Mouse (Mus musculus) embryonic facial prominence, embryonic 10.5 days (tissue): ENCODE data around the gene Tent5c. TPM values are rescaled to one million over a fixed set of nuclear protein-coding genes. Genes with fewer than 3 reads are reported as not detected.
"Not testable (repeated sequence)": the region's sequence is repeated elsewhere in the genome, so short reads cannot be mapped to it uniquely, and the experiment has no call there.

Experiments
- DNase-seq: peaks from one replicate; pipeline ENCODE4 v3.0.0-alpha.2; 2017; ENCODE audit warnings: low spot score
- H3K27ac ChIP-seq: fragments of 300-500 bp; sonication (generic); replicated peaks from 2 replicates; pipeline ENCODE4 v1.5.1; 2016; ENCODE audit warnings: mild to moderate bottlenecking
- H3K27me3 ChIP-seq: fragments of 300-500 bp; sonication (generic); replicated peaks from 2 replicates; pipeline ENCODE4 v1.6.1; 2016; ENCODE audit warnings: low read depth, mild to moderate bottlenecking; ENCODE audit not compliant: poor library complexity, severe bottlenecking
- H3K36me3 ChIP-seq: fragments of 300-500 bp; sonication (generic); replicated peaks from 2 replicates; pipeline ENCODE4 v1.6.1; 2016; ENCODE audit warnings: mild to moderate bottlenecking, moderate library complexity
- H3K4me1 ChIP-seq: fragments of 300-500 bp; sonication (generic); 2 replicates; pipeline ENCODE4 v1.6.1; 2016
- H3K4me3 ChIP-seq: fragments of 300-500 bp; sonication (generic); 2 replicates; pipeline ENCODE4 v1.5.1; 2016; ENCODE audit warnings: mild to moderate bottlenecking, moderate library complexity
- H3K9me3 ChIP-seq: fragments of 300-500 bp; sonication (generic); 2 replicates; pipeline ENCODE4 v1.6.1; 2016; ENCODE audit warnings: mild to moderate bottlenecking
- WGBS: fragments of 180-500 bp; shearing (Covaris S2); methylation state at CpG from one replicate; pipeline ENCODE4 v1.1.7; 2016; 5-methylcytosine and 5-hydroxymethylcytosine counted together
- polyA plus RNA-seq: library from polyadenylated mRNA; unstranded; fragments of >200 nt; fragmentation: Nextera tagmentation; extraction: Ambion mirVana; gene quantifications from 2 replicates; pipeline ENCODE4 v1.2.1, GENCODE M21; 2016

The Tent5c gene
- polyA plus RNA-seq, 1 experiment from 2014 or later: 1.7 TPM

DNA sequence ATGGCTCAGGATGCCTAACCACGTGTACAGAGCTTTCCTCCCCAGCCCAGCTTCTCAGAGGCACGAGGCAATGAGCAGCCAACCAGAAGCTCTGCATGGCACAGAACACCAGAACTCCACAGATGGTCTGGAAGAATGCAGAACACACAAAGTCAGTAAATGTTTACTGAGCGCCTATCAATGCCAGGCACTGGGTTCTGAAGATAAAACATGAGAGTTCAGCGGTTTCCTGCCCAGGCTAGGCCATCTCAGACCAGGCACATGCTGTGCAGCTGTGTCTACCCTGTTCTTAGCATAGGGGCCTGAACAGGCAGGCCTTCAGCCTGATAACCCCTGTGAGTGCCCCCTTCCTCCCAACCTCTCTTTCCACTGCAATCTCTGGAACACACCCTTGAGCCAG is 59.5 kb downstream of the Tent5c start:
- no peak for DNase-seq
- Histone ChIP-seq H3K27me3 (no peaks in the 10 kb centered on the region), H3K36me3 (no peaks in the 10 kb centered on the region), H3K9me3 (no peaks in the 10 kb centered on the region), H3K4me3 (no peak overlapping the region), H3K4me1 (no peaks in the 10 kb centered on the region), H3K27ac (peak overlapping the region; percentile 1; the same call in 1 of the 2 replicates)
- 80% methylated on average over 4 of the region's 4 CpGs for WGBS

DNA sequence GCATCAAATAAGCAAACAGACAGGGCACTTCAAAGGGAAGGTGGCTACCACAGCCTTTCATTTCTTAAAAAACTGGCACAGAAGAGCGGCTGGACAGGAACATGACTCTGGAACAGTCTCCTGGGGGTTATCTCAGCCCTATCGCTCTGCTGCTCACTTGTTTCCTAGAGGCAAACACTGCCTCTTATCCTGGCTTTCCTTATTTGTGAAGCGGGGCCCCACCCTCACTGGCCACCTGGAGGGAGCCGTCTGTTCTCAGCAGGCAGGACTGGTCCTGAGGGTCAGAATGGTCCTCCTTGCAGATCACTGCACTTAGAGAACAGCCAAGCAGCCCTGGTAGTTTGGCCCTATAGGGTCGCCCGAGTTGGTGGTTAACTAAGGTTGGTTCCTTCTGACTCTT is 61.6 kb downstream of the Tent5c start:
- no peaks in the 10 kb centered on the region for H3K9me3 ChIP-seq
- WGBS: 74% methylated on average over 6 of the region's 6 CpGs
- DNase-seq: no peak

DNA sequence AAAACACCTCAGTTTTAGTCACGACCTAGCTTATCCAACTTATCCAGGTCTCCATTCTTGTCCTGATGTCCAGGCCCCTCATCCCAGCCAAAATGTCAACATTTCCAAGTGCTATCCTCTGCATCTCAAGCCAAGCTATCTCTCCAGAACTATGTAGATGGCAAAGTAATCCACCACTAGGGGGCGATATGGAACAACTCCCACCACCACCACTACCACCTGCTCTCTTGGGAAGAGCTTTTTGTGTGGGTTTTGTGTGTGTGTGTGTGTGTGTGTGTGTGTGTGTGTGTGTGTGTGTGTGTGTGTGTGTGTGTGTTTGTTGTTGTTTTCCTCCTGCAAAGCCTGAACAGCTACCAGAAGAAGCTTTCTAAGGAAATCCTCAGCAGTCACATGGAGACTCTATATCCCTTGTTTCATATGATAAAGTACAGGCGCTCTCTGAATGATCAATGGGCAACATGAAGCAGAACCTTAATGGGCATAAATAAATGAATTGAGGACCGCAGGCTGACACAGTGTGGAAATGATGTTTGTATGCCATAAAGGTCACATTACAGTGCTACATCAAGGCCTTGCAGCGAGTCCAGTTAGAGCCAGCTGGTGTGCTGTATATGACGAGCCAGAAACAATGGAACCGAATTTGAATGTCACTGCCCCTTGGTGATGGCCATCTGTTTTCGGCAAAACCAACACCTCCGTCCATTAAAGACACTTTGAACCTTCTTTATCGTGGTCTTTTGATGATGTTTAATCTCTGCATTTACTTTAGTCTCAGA is 66.5 kb downstream of the Tent5c start:
- no peak overlapping the region for H3K4me3 ChIP-seq
- H3K9me3 ChIP-seq: no peaks in the 10 kb centered on the region
- peak; percentile 49 for DNase-seq
- H3K27ac ChIP-seq: no peak overlapping the region
- no peaks in the 10 kb centered on the region for H3K27me3 ChIP-seq
- H3K36me3 ChIP-seq: no peaks in the 10 kb centered on the region
- peaks cover 15% of the 10 kb centered on the region for H3K4me1 ChIP-seq
- 78% methylated on average over 10 of the region's 10 CpGs for WGBS

More for the DNA sequence above, 61.6 kb downstream of the Tent5c start:
- Histone ChIP-seq H3K27ac (no peak overlapping the region), H3K4me1 (no peaks in the 10 kb centered on the region), H3K27me3 (no peaks in the 10 kb centered on the region), H3K4me3 (no peak overlapping the region), H3K36me3 (no peaks in the 10 kb centered on the region)

DNA sequence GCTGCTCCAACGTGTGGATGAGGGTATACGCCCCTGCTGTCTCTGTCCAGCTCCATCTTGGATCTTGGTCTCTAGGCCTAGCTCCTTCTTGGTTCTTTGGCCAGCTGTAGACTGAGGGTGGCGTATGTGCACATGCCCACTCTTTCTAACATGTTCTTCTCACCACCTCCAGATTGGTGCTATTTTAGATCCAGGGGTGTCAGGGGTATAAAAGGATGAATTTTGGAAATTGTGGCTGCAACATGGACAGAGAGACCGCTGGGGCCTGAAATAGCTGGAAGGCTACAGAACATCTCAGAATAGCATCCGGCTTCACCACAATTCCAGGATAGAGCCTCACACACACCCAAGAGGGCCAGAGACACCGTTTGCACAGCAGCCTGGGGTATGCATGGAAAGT is 67.8 kb downstream of the Tent5c start:
- Histone ChIP-seq H3K27ac (no peak overlapping the region), H3K27me3 (no peaks in the 10 kb centered on the region; the same call in 1 of the 2 replicates), H3K4me3 (no peak overlapping the region), H3K9me3 (no peaks in the 10 kb centered on the region), H3K36me3 (no peaks in the 10 kb centered on the region), H3K4me1 (peaks cover 19% of the 10 kb centered on the region)
- DNase-seq: no peak
- WGBS: 89% methylated on average over 6 of the region's 6 CpGs

DNA sequence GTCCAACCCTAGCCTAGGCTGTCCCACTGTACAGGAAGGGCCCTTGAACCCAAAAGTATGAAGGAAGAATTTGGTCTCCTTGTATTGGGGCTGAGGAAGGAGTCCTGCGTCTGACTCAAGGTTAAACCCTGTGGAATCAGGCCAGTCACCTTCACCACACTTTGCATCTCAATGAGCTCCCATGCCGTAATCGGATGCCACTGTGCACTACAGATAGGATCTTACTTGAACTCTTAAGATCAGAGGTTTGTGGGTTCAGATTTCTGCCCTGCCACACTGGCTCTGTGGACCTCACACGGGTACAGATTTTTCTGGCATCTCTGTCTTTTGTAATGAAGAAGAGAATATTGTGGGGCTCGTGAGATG is 68.5 kb downstream of the Tent5c start:
- DNase-seq: no peak
- WGBS: 66% methylated on average over 5 of the region's 5 CpGs
- H3K9me3 ChIP-seq: no peaks in the 10 kb centered on the region
- peaks cover 19% of the 10 kb centered on the region for H3K4me1 ChIP-seq
- H3K4me3 ChIP-seq: no peak overlapping the region
- no peaks in the 10 kb centered on the region for H3K36me3 ChIP-seq
- no peaks in the 10 kb centered on the region; the same call in 1 of the 2 replicates for H3K27me3 ChIP-seq
- H3K27ac ChIP-seq: no peak overlapping the region

DNA sequence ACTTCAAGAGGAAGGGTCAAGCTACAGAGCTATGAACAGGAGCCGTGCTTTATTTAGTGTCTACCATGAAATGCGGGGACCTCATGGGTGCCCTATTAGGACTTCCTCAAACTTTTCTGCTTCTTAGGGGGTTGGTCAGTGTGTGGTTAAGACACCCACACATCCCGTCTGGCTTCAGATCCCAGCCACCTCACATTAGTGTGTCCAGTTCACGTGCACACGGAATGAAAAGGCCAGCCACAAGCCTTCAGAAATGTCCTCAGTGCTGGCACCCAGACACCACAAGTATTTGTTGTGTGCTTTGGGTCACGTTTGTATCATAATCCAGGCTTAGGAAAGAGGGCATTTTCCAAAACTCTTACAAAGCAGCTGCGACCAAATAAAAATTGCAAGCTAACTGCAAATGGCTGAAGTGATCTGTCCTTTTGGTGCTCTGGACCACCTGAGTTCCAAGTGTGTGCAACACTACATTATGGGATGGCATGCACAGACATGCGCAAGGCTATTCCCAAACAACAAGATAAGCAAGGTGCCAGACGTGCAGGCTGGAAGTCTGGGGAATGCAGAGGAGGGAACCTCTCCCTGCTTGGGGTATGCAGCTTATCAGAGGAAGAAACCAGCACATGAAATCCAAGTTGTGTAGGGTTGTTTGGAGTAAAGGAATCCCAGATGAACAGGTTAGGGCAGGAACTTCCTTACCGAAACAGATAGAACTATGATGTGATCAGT is 69.0 kb downstream of the Tent5c start:
- no peak overlapping the region for H3K4me3 ChIP-seq
- H3K36me3 ChIP-seq: no peaks in the 10 kb centered on the region
- no peaks in the 10 kb centered on the region for H3K9me3 ChIP-seq
- no peaks in the 10 kb centered on the region; the same call in 1 of the 2 replicates for H3K27me3 ChIP-seq
- H3K4me1 ChIP-seq: peaks cover 19% of the 10 kb centered on the region
- WGBS: 84% methylated on average over 10 of the region's 10 CpGs
- no peak overlapping the region for H3K27ac ChIP-seq
- DNase-seq: no peak

- DNase-seq: no peak
- Histone ChIP-seq H3K4me1 (peaks cover 19% of the 10 kb centered on the region), H3K27me3 (no peaks in the 10 kb centered on the region; the same call in 1 of the 2 replicates), H3K9me3 (no peaks in the 10 kb centered on the region), H3K36me3 (no peaks in the 10 kb centered on the region), H3K27ac (no peak overlapping the region; the same call in 1 of the 2 replicates), H3K4me3 (no peak overlapping the region)
- 67% methylated on average over 1 of the region's 1 CpGs for WGBS
Observed at GRCm38 (mm10) chr3:100418387-100418786, 70.7 kb downstream of the Tent5c start.

- Histone ChIP-seq H3K36me3 (no peaks in the 10 kb centered on the region), H3K27me3 (no peaks in the 10 kb centered on the region; the same call in 1 of the 2 replicates), H3K4me3 (no peak overlapping the region), H3K27ac (peak overlapping the region; percentile 54; the same call in 1 of the 2 replicates), H3K4me1 (peaks cover 19% of the 10 kb centered on the region), H3K9me3 (no peaks in the 10 kb centered on the region)
- WGBS: 27% methylated on average over 10 of the region's 10 CpGs
- peak; percentile 15 for DNase-seq
Observed at GRCm38 (mm10) chr3:100417772-100418311, 71.3 kb downstream of the Tent5c start.

DNA sequence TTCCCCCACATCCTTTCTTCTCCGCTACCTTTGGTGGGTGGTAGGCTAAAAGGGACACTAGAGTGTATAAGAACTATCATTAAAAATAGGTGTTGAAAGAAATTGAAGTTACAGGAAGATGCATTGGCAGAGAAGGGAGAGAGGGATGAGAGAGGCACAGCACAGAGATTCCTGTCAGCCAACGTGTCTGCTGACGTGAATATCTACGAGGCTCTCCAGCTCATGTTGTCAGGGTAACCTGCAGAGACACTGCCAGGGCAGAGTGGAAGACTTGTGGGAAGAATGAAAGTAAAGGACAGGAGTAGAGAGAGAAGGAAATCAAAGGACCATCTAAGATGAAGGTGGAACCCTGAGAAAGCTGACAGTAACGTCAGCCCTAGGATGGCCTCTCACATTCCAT is 73.5 kb downstream of the Tent5c start:
- DNase-seq: no peak
- no peak overlapping the region for H3K4me3 ChIP-seq
- H3K9me3 ChIP-seq: no peaks in the 10 kb centered on the region
- H3K27me3 ChIP-seq: no peaks in the 10 kb centered on the region; the same call in 1 of the 2 replicates
- WGBS: 85% methylated on average over 5 of the region's 5 CpGs
- no peaks in the 10 kb centered on the region for H3K36me3 ChIP-seq
- no peak overlapping the region for H3K27ac ChIP-seq
- peaks cover 17% of the 10 kb centered on the region for H3K4me1 ChIP-seq

- WGBS: 95% methylated on average over 3 of the region's 3 CpGs
Observed at GRCm38 (mm10) chr3:100413586-100413985, 75.5 kb downstream of the Tent5c start.

DNA sequence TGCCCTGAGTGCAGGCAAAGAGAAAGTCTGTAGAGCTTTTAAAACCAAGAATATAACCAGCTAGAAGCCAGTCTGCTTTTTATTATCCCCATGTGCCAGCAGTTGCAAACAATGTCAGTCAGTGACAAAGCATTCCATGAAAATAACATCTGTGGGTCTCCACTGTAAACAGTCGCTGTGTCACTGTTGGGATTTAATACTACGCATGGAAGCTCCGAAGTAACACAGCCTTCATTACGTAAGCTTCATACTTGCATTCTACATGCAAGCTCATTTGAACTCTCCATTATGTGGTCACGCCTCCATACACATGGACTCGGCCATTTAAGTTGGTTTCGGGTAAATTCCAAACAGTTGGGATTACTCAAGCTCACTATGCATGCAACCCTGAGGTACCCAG is 77.2 kb downstream of the Tent5c start:
- H3K9me3 ChIP-seq: no peaks in the 10 kb centered on the region
- no peaks in the 10 kb centered on the region for H3K4me1 ChIP-seq
- no peak overlapping the region for H3K27ac ChIP-seq
- no peak for DNase-seq
- no peaks in the 10 kb centered on the region for H3K36me3 ChIP-seq
- H3K4me3 ChIP-seq: no peak overlapping the region
- 90% methylated on average over 7 of the region's 7 CpGs for WGBS
- no peaks in the 10 kb centered on the region for H3K27me3 ChIP-seq

More at GRCm38 (mm10) chr3:100413586-100413985, 75.5 kb downstream of the Tent5c start:
- not testable (repeated sequence) for H3K27ac ChIP-seq, H3K9me3 ChIP-seq, H3K27me3 ChIP-seq, H3K4me3 ChIP-seq, DNase-seq, H3K36me3 ChIP-seq
- peaks cover 14% of the 10 kb centered on the region for H3K4me1 ChIP-seq

DNA sequence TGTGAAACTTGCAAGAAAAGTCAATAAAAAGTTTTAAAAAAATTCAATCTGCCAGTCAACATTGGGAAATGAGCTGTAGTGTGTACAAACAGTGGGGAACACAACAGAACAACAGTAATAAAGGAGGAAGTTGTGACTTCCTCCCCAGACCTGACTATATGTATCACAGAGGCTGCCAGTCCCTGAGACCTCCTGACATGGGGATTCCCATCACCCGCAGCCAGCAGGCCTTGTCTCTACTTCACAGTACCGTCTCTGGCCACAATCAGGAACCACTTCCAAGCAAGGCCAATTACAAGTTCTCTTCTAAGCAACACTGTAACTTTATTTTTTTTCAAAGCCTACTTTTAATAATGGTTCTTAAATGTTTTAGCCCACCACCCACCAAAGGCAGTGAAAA is 79.8 kb downstream of the Tent5c start:
- Histone ChIP-seq H3K27ac (no peak overlapping the region), H3K4me1 (no peaks in the 10 kb centered on the region), H3K36me3 (no peaks in the 10 kb centered on the region), H3K27me3 (no peaks in the 10 kb centered on the region), H3K9me3 (no peaks in the 10 kb centered on the region), H3K4me3 (no peak overlapping the region)
- no peak for DNase-seq
- 84% methylated on average over 2 of the region's 2 CpGs for WGBS
